Mouse (Mus musculus) liver, postnatal 0 days (tissue): ENCODE measurements around the gene Vldlr.

Source experiments
- CTCF ChIP-seq: sonication (generic); IDR thresholded peaks from 2 replicates; pipeline ENCODE4 v1.5.1; 2016; ENCODE audit warnings: antibody characterized with exemption, low read depth
- EP300 ChIP-seq: IDR thresholded peaks from 2 replicates; pipeline ENCODE4 v1.6.1; 2016; ENCODE audit warnings: antibody characterized with exemption, low read depth, mild to moderate bottlenecking

- TF ChIP-seq CTCF = no peak
- TF ChIP-seq EP300 = no peak
These were observed 39.7 kb upstream of the Vldlr start for GRCm38 (mm10) chr19:27176558-27176957.
